Mouse (Mus musculus) neural tube, embryonic 10.5 days (tissue): ENCODE measurements around the gene Kcnj1.
A peak's percentile ranks its signal among the peaks of the same experiment; 100 is the strongest.

Experiments used
- DNase-seq: peaks from one replicate; pipeline ENCODE4 v3.0.0-alpha.2; 2017; ENCODE audit warnings: low spot score; ENCODE audit errors: extremely low spot score

Gene Kcnj1

GRCm38 (mm10) chr9:32394761-32395161 lies 22.5 kb downstream of the Kcnj1 start:
- DNase-seq: no peak

GRCm38 (mm10) chr9:32400212-32400611 lies 27.9 kb downstream of the Kcnj1 start:
- DNase-seq: no peak

- no peak for DNase-seq
Observed at GRCm38 (mm10) chr9:32400662-32401161, 28.4 kb downstream of the Kcnj1 start.

- DNase-seq: peak; percentile 62
Observed at GRCm38 (mm10) chr9:32405191-32405925, 33.1 kb downstream of the Kcnj1 start.

- no peak for DNase-seq
Observed at GRCm38 (mm10) chr9:32408730-32409059, 36.4 kb downstream of the Kcnj1 start.

- DNase-seq: peak; percentile 80
Observed at GRCm38 (mm10) chr9:32409060-32409961, 37.0 kb downstream of the Kcnj1 start.

- DNase-seq: no peak
Observed at GRCm38 (mm10) chr9:32410671-32411070, 38.4 kb downstream of the Kcnj1 start.

GRCm38 (mm10) chr9:32411507-32411906 lies 39.2 kb downstream of the Kcnj1 start:
- no peak for DNase-seq

GRCm38 (mm10) chr9:32412836-32413580 lies 40.7 kb downstream of the Kcnj1 start:
- no peak for DNase-seq

- DNase-seq: no peak
Observed at GRCm38 (mm10) chr9:32414956-32415355, 42.7 kb downstream of the Kcnj1 start.

- DNase-seq: no peak
Observed at GRCm38 (mm10) chr9:32415952-32416351, 43.7 kb downstream of the Kcnj1 start.

- no peak for DNase-seq
Observed at GRCm38 (mm10) chr9:32417466-32418116, 45.3 kb downstream of the Kcnj1 start.

- no peak for DNase-seq
Observed at GRCm38 (mm10) chr9:32420711-32421110, 48.4 kb downstream of the Kcnj1 start.

- DNase-seq: no peak
Observed at GRCm38 (mm10) chr9:32425321-32425720, 53.0 kb downstream of the Kcnj1 start.

- DNase-seq: no peak
Observed at GRCm38 (mm10) chr9:32431061-32431460, 58.8 kb downstream of the Kcnj1 start.

- no peak for DNase-seq
Observed at GRCm38 (mm10) chr9:32434241-32435213, 62.2 kb downstream of the Kcnj1 start.

- DNase-seq: no peak
Observed at GRCm38 (mm10) chr9:32443115-32443514, 70.8 kb downstream of the Kcnj1 start.

GRCm38 (mm10) chr9:32443817-32444216 lies 71.5 kb downstream of the Kcnj1 start:
- DNase-seq: no peak

- no peak for DNase-seq
Observed at GRCm38 (mm10) chr9:32444453-32445201, 72.3 kb downstream of the Kcnj1 start.
